Mouse (Mus musculus) right cerebral cortex, postnatal 36 days (tissue): ENCODE data around the gene Slc22a14.

Experiments used
- DNase-seq, 2 experiments: peaks; one replicate each; pipeline ENCODE4 v3.0.0; 2022; ENCODE audit warnings: low spot score in 2 of 2, mixed read lengths in 1 of 2

Slc22a14 gene

DNA sequence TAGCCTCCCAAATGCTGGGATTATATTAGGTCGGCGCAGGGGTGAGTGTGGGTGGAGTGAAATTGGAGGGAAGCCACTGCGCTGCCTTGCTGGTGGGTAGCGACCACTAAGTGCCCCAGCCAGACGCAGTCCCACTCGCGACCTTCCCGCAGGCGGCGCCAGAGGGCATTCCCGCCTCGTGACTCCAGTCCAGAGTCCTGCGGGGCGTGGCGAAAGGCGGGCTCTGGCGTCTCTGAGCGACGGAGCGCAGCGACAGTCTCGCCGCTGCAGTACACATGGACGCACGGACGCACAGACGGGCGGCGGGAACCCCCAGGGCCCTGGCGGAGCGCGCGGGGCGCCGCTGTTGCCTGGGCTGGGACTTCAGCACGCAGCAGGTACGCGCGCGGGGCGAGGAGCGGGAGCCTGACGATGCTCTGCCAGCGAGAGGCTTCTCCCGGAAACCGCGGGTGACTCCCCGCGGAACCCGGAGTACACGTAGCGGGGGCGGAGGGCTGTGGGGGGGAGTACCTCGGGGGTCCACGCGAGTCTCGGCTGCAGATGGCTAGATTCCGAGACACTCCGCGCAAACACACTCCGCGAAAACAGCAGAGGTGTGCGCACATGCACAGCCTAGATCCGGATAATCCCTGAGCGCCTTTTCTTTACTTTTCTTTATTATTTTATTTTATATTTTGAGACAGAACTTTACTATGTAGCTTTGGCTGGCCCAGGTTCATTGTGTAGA is 7.9 kb downstream of the Slc22a14 start, which contains the start of gene Xylb:
Gene Xylb (plus strand): TSS at position 51 of the 727 bp plus-strand sequence.
- peak; percentile 78 to 80 for DNase-seq

GRCm38 (mm10) chr9:119355943-119356342 is 9.4 kb downstream of the Slc22a14 start:
- DNase-seq: no peak

GRCm38 (mm10) chr9:119353926-119354325 is 11.4 kb downstream of the Slc22a14 start:
- DNase-seq: no peak

DNA sequence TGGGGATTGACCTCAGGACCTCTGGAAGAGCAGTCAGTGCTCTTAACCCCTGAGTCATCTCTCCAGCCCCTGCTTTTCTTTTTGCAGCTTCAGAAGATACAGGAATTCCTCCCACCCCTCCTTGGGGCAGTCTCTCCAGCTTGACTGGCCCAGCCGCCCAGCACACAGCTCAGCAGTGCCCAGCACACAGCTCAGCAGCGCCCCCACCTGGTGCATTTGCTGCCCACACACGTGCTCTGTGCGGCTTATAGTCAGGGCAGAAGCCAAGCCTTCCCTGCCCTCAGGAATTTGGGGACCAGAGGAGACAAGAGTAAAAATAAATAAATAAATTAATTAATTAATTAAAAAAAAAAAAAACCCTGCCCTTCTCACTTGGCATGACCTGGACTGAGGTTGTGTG is 13.3 kb downstream of the Slc22a14 start:
- peak; percentile 36 to 59 for DNase-seq

DNA sequence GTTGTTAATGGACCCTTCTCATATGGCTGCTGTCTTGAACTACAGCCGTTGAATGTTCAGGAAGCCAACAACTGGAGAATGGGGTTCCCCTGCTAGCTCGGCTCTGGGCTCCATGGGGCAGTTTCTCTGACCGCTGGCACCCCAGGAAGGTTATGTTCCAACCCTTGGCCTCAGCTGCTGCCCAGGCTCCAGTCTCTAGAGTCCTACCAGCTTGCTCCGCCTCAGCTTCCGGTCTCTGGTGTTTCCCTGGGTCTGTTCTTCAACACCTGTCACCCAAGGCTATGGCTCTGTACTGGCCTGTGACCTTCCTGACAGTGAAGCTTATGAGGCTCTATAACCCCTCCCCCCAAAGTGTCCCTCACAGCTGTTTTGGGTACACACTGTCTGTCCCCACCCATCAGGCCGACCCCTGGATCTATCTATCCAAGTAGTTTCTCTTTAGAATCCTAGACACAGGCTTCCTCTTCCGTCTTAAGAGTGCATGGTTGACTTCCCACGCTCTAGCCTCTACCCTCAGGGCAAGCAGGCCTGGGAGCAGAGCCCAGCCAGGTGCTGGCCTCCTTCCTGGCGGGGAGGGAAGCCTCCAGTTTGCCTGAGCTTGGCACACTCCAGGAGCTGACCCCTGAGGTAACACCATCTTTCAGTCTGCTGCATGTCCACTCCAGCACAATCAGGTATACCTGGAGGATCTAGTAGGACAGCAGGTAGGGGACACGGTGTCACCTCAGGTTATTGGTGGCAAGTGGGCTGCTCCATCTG is 14.2 kb downstream of the Slc22a14 start:
- DNase-seq: no peak

DNA sequence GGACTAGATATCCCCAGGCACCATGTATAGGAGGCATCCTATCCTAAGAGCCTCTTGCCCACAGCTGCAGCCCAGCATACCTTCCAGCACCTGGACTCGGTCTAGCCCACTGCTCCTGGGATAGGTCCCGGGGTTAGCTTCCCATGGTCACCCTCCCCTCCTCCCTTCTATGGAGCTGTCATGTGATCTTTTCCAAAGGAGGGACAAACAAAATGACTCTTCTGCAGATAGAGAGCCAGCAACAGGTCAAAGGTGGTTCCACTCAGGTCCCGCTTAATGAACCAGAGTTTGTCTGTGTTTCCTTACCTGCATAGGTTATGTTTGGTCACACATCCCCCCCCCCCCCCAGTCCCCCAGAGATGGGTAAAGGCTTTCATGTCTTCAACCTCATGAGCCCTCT is 14.8 kb downstream of the Slc22a14 start:
- no peak for DNase-seq

GRCm38 (mm10) chr9:119346376-119346775 is 19.0 kb downstream of the Slc22a14 start:
- no peak for DNase-seq

- no peak for DNase-seq
Measured at GRCm38 (mm10) chr9:119342728-119343127, 22.6 kb downstream of the Slc22a14 start.

DNA sequence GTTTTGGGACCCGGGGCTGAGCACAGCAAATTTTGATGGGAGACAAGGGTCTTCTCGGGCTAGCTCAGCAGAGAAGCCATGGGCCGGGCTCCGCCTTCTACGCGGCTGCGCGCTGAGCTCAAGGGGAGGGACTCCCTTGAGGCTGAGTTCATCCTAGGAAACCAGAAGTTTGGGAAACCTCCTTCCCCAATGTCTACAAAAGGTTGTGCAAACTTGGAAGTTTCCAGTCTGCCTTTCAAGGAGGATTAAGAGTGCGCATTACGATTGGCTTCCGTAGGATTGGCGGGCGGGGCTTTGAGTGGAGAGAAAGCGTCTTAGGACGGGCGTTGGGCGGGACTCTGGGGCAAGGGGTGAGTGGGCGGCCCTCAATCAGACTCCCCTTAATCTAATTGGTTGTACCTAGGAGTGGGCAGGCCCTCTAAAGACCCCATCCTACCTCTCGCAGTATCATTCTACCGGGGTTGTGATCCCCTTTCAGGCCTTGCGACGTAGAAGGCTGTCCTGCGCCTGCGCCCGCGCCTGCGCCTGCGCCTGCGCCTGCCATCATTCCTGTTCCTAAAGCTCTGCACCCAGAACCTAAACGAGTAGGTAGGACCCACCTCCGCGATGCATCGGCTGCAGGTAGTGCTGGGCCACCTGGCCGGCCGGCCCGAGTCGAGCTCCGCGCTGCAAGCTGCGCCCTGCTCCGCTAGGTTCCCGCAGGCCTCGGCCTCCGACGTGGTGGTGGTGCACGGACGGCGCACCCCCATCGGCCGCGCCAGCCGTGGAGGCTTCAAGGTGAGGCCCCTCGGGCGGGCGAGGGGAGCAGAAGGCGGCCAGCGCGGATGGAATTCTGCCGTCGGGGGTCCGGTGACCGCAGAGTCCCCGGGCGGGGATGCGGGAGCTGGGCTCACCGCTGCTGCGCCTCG is 24.2 kb downstream of the Slc22a14 start, which contains the start of gene Myd88:
Gene Myd88 (minus strand): TSS at position 503 of the 908 bp plus-strand sequence.
- DNase-seq: peak; percentile 96 to 98

DNA sequence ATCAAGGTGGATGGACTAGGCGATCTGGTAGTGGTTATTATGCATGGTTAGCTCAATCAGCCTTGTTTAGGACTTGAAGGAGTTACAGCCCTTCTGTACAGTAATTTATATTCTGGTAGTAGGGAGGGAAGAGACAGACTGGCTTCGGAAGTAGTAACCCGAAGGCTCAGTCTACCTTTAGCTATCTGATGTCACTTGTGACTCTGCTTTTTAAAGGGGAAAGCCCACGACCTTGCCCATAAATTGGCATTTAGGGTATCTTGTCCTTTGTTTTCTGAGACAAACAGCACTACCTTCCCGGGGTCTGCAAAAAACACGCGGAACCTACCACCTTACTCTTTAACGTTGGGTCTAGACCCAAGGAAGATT is 25.2 kb downstream of the Slc22a14 start:
- no peak for DNase-seq

- peak in 1 of 2 experiments; percentile 21 for DNase-seq
Measured at GRCm38 (mm10) chr9:119339558-119340211, 25.7 kb downstream of the Slc22a14 start, which contains the start of gene Acaa1a. Gene Acaa1a, plus strand, starts transcription at chr9:119339676.

- no peak for DNase-seq
Measured at GRCm38 (mm10) chr9:119339106-119339505, 26.2 kb downstream of the Slc22a14 start.

DNA sequence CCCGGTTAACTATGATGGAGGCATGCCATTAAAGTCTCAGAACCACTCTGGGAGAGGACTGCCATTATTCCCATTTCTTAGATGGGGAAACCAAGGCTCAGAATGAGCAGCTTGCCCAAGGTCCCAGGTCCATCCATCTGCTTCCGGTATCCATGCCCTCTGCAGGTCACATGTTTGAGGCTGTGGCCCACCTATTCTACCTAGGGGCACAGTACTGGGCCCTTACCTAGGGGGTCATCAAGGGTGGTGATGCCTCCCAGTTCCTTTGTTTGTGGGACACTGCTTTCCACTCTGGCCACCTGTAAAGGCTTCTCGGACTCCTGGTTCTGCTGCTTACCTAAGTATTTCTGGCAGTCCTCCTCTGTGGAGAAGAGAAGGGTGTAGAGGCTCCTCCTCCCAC is 27.0 kb downstream of the Slc22a14 start:
- DNase-seq: no peak

DNA sequence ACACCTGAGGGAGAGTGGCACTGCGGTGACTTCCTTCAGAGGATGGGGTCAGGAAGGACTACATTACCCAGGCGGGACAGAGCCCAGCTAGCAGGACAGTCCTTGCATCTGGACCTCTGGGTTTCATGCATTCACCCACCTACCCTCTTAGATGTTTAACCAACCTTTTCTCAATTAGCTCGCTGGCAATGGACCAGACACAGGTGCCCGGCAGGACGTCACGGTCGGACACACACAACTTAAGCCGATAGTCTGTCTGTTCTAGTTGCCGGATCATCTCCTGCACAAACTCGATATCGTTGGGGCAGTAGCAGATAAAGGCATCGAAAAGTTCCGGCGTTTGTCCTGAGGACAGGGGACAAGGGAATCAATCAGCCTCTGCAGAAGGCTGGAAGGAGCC is 27.5 kb downstream of the Slc22a14 start:
- no peak for DNase-seq

GRCm38 (mm10) chr9:119335571-119335970 is 29.8 kb downstream of the Slc22a14 start:
- no peak for DNase-seq

DNA sequence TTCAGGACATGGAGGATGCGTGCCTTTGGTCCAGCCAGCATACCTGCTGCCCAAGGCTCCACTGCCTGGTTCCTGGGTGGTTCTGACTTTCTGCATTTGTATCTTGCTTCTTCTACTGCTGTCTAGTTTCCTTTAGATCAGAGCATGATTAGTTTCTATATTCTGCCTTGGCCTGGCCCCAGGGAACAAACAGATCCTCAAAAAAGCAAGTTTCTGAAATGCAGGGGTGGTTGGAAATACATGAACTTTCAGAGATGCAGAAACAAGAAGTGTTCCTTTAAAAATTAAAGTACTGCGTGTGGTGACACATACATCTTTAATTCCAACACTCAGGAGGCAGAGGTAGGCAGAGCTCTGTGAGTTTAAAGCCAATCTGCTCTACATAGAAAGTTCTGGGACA is 30.5 kb downstream of the Slc22a14 start:
- DNase-seq: peak; percentile 24 to 36

GRCm38 (mm10) chr9:119334324-119334723 is 31.0 kb downstream of the Slc22a14 start:
- peak; percentile 46 to 59 for DNase-seq

GRCm38 (mm10) chr9:119330186-119330963 is 35.0 kb downstream of the Slc22a14 start:
- no peak for DNase-seq

DNA sequence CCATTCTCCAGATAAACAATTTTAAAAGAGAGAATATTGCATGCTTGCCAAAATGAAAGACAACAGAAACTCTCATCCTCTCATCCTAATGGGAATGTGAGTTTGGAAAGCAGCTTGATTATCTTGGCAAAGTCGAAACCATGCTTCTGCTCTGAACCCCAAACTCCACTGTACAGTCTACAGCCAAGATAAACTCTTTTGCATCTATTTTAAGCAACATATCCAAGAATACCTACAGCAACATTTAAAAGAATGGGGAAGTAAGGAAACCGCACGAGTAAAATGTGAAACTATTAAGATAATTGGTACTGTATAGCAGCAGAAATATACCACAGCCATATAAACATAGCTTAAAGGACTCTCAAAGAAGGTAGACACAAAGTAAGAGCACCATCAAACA is 36.9 kb downstream of the Slc22a14 start:
- DNase-seq: no peak

- no peak for DNase-seq
Measured at GRCm38 (mm10) chr9:119324130-119324529, 41.2 kb downstream of the Slc22a14 start.

GRCm38 (mm10) chr9:119323260-119323645 is 42.1 kb downstream of the Slc22a14 start:
- no peak for DNase-seq
